8 mouse cellular contexts compared by ENCODE assay signal in the genomic region with DNA sequence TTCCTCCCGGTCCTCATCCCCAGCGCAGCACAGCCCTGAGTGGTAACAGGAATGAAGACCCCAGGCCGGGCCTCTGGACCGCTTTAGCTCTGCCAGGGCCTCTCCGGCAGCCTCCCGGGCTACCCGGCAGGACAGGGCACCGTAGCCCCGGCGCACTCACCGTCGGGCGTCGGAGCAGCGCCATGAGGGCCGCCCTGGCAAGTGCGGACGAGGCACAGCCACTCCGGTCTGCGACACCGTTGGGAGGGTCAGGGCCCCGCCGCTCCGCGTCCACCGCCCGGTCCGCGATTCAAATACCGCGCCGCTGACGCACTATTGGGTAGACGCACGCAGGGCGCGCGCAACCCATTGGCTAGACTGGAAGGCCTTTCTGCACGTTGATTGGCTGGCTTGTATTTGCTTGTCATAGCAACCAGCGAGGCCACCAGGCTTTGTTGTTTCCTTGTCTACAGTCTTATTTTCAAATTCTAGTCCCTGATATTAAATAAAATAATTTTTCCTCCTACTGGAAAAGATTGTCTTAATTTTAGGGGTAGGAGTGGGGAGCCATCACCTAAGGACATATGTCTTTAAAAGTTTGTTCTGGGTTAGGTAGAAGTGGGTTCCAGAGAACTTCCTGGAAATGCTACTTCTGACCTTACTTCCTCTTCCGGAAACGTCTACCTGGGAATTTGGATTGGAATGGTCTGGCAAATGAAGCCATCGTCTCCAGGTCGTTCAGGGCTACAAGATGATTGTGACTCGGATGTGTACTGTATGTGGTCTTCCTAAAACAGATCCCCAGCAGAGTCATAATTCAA. TPM values are rescaled to one million over a fixed set of nuclear protein-coding genes. Genes with fewer than 3 reads are reported as not detected.
DNase-seq lines count a peak whose midpoint lies in the region; ATAC-seq and TF ChIP-seq lines count a peak whose summit lies in the region.

A gene (minus strand): TSS at position 291 of the 800 bp plus-strand sequence.

- H3K27ac ChIP-seq in brown adipose tissue, adult 24 weeks (replicated peaks; ENCODE audit: low read depth, low read length) = no peak within 1 kb of the TSS
- peak within 1 kb of the TSS; percentile 46 to 68 for H3K27ac ChIP-seq in heart, embryonic 14.5 days (replicated peaks in 1 of 2; ENCODE audit: control insufficient read depth in 1 of 2, insufficient read depth in 1 of 2, low read depth in 2 of 2, low read length in 2 of 2)
- peak within 1 kb of the TSS; percentile 97 for H3K27ac ChIP-seq in liver, embryonic 13.5 days
- no peak within 1 kb of the TSS for H3K27ac ChIP-seq in stomach, postnatal 0 days (replicated peaks)

- no peak for TF ChIP-seq EP300 in stomach, postnatal 0 days (optimal IDR thresholded peaks at IDR 0.05)

- 2% methylated on average over 45 of the region's 45 CpGs for WGBS in heart, embryonic 14.5 days
- 1% methylated on average over 45 of the region's 45 CpGs for WGBS in liver, embryonic 13.5 days (ENCODE audit: insufficient replicate concordance)
- 2% methylated on average over 45 of the region's 45 CpGs for WGBS in stomach, postnatal 0 days

- TF ChIP-seq CTCF in stomach, postnatal 0 days (IDR thresholded peaks at IDR 0.05; ENCODE audit: low read depth) = no peak

- peak; percentile 93 for DNase-seq in CD4-positive, CD25-positive, alpha-beta regulatory T cell, adult 2 months (ENCODE audit: low read depth, low spot score)
- peak; percentile 70 for DNase-seq in fibroblast of lung, adult 2 months (ENCODE audit: low read depth)
- peak; percentile 93 for DNase-seq in kidney, postnatal 14 days
- DNase-seq in liver, embryonic 13.5 days = peak; percentile 91
- peak; percentile 95 for DNase-seq in neural tube, embryonic 10.5 days (ENCODE audit: extremely low spot score, low spot score)
- DNase-seq in stomach, postnatal 0 days (ENCODE audit: low spot score) = peak; percentile 91

- H3K9me3 ChIP-seq in heart, embryonic 14.5 days (ENCODE audit: control insufficient read depth, low read length) = no peaks in the 10 kb centered on the region
- no peaks in the 10 kb centered on the region for H3K9me3 ChIP-seq in liver, embryonic 13.5 days (replicated peaks)
- no peaks in the 10 kb centered on the region for H3K9me3 ChIP-seq in stomach, postnatal 0 days (ENCODE audit: control insufficient read depth, low read length)

- no peaks in the 10 kb centered on the region for H3K27me3 ChIP-seq in heart, embryonic 14.5 days (ENCODE audit: control insufficient read depth, insufficient read depth, low read length)
- no peaks in the 10 kb centered on the region for H3K27me3 ChIP-seq in liver, embryonic 13.5 days
- H3K27me3 ChIP-seq in stomach, postnatal 0 days (ENCODE audit: control insufficient read depth, insufficient read depth, low read length) = no peaks in the 10 kb centered on the region

- H3K36me3 ChIP-seq in heart, embryonic 14.5 days (ENCODE audit: control insufficient read depth, insufficient read depth, low read length) = peaks cover 55% of the 10 kb centered on the region
- peaks cover 47% of the 10 kb centered on the region for H3K36me3 ChIP-seq in liver, embryonic 13.5 days
- peaks cover 11% of the 10 kb centered on the region for H3K36me3 ChIP-seq in stomach, postnatal 0 days (ENCODE audit: control insufficient read depth, insufficient read depth, low read length)

- peak; percentile 92 for ATAC-seq in heart, embryonic 14.5 days (ENCODE audit: insufficient number of reproducible peaks, insufficient read depth, low FRiP score, low read depth)
- peak; percentile 100 for ATAC-seq in liver, embryonic 13.5 days (ENCODE audit: low read depth)
- ATAC-seq in stomach, postnatal 0 days (ENCODE audit: low FRiP score, low TSS enrichment) = peak; percentile 98

- peak within 1 kb of the TSS; percentile 86 for H3K9ac ChIP-seq in heart, embryonic 14.5 days (ENCODE audit: low read length)
- H3K9ac ChIP-seq in liver, embryonic 13.5 days = peak within 1 kb of the TSS; percentile 99
- H3K9ac ChIP-seq in stomach, postnatal 0 days (ENCODE audit: low read length) = peak within 1 kb of the TSS; percentile 69

- H3K4me1 ChIP-seq in brown adipose tissue, adult 24 weeks (ENCODE audit: control insufficient read depth, insufficient read depth, insufficient read length, low read length) = no peaks in the 10 kb centered on the region
- peaks cover 2 to 16% of the 10 kb centered on the region in 2 experiments; a peak in 3 of 4 replicates for H3K4me1 ChIP-seq in heart, embryonic 14.5 days (ENCODE audit: control insufficient read depth in 2 of 2, insufficient read depth in 2 of 2, low read length in 2 of 2)
- peaks cover 26% of the 10 kb centered on the region for H3K4me1 ChIP-seq in liver, embryonic 13.5 days (replicated peaks)
- no peaks in the 10 kb centered on the region for H3K4me1 ChIP-seq in stomach, postnatal 0 days (replicated peaks; ENCODE audit: control insufficient read depth, insufficient read depth)

- peak within 1 kb of the TSS; percentile 90 for H3K4me2 ChIP-seq in heart, embryonic 14.5 days (ENCODE audit: low read length)
- peak within 1 kb of the TSS; percentile 77 for H3K4me2 ChIP-seq in liver, embryonic 13.5 days
- peak within 1 kb of the TSS; percentile 98 for H3K4me2 ChIP-seq in stomach, postnatal 0 days (replicated peaks; ENCODE audit: low read depth)

- peak within 1 kb of the TSS; percentile 49 for H3K4me3 ChIP-seq in brown adipose tissue, adult 24 weeks (ENCODE audit: insufficient read depth, low read depth, low read length)
- peak within 1 kb of the TSS; percentile 76 to 81 for H3K4me3 ChIP-seq in heart, embryonic 14.5 days (ENCODE audit: control insufficient read depth in 1 of 2, insufficient read depth in 1 of 2, low read depth in 1 of 2, low read length in 2 of 2)
- peak within 1 kb of the TSS; percentile 97 for H3K4me3 ChIP-seq in liver, embryonic 13.5 days (replicated peaks)
- H3K4me3 ChIP-seq in stomach, postnatal 0 days (ENCODE audit: low read depth, low read length) = peak within 1 kb of the TSS; percentile 69

RNA-seq across cellular contexts. Expression of the gene that starts here (rescaled TPM):
- not detected in 2 replicates for polyA plus RNA-seq in brown adipose tissue, adult 24 weeks (2012; ENCODE audit: insufficient read depth, insufficient read length, missing spikeins)
- 136 and 152 TPM in 2 replicates for polyA plus RNA-seq in heart, embryonic 14.5 days (2014; fragmentation: Nextera tagmentation; extraction: Ambion mirVana)
- polyA plus RNA-seq in liver, embryonic 13.5 days (2015; fragmentation: Nextera tagmentation; extraction: Ambion mirVana) = 226 and 236 TPM in 2 replicates
- 39.2 and 46.3 TPM in 2 replicates for polyA plus RNA-seq in stomach, postnatal 0 days (2015; fragmentation: Nextera tagmentation; extraction: Ambion mirVana)

Comparison
In these comparisons a context has a peak if more than half of its experiments do, and no peak if none do; other contexts are left out.
1. RNA of the gene that starts here (polyA plus RNA-seq): 226 to 236 TPM in liver, embryonic 13.5 days, 136 to 152 TPM in heart, embryonic 14.5 days and 39.2 to 46.3 TPM in stomach, postnatal 0 days; not detected in brown adipose tissue, adult 24 weeks; every median in the first group is over 10 times any median in the second.
2. H3K27ac ChIP-seq: peak in heart, embryonic 14.5 days (2 of 2) and liver, embryonic 13.5 days (single experiment); none in brown adipose tissue, adult 24 weeks (single experiment) and stomach, postnatal 0 days (single experiment).
3. Peak in every context shown above with its lines, with median percentiles within 50 percentile points of each other: DNase-seq, H3K4me3 ChIP-seq, ATAC-seq, H3K4me2 ChIP-seq and H3K9ac ChIP-seq.